Mouse (Mus musculus): ENCODE measurements around the gene AI854703. TPM values are rescaled to one million over a fixed set of nuclear protein-coding genes. Genes with fewer than 3 reads are reported as not detected.
A peak's percentile ranks its signal among the peaks of the same experiment; 100 is the strongest.

Gene AI854703
- total and polyA plus RNA-seq, 2 experiments = under 0.01 to 0.06 TPM

DNA sequence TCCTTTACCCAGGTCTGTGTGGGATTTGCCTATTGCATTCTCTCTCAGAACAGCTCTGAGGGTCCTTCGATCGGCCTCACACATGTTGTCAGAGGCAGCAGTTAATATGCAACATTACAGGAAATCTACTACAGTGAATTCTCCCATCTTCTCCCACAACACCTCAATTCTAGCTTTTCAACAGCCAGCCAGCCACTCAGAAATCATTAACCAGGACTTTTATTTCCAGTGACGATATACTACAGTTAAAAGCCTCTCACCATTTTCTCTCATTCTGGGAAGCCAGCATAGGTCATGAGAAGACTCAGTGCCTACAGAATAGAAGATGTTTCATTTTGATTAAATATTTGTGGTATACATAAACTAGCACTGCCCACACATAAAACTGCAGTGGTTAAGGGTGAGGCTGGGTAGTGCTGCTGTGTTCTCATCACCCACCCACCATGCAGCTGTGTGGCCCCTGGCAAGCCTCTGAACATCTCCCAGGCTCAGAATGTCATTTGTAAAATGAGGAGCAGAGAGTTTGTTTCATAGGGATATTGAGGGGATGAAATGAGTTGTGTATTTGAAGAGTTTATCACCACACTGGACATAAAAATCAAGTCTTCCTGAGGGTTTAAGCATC lies 35.2 kb upstream of the AI854703 start:
- H3K27ac ChIP-seq (replicated peaks; ENCODE audit: insufficient read depth, low read depth, low read length) = peak overlapping the region; percentile 90

GRCm38 (mm10) chr6:48591871-48592270 lies 34.7 kb upstream of the AI854703 start:
- H3K4me1 ChIP-seq (ENCODE audit: control insufficient read depth, insufficient read depth, low read length) = peaks cover 19% of the 10 kb centered on the region
- peak; percentile 93 for DNase-seq (ENCODE audit: extremely low read depth, low read depth, low spot score)
- H3K4me3 ChIP-seq (ENCODE audit: insufficient read depth, low read depth, low read length) = no peak overlapping the region
- peak overlapping the region; percentile 90 for H3K27ac ChIP-seq (replicated peaks; ENCODE audit: insufficient read depth, low read depth, low read length)
- no peak for TF ChIP-seq POLR2A (IDR thresholded peaks at IDR 0.05; ENCODE audit: extremely low read depth, insufficient read depth, low read length)
- TF ChIP-seq CTCF (IDR thresholded peaks at IDR 0.05; ENCODE audit: low read depth, low read length) = no peak
- peaks cover 26% of the 10 kb centered on the region for H3K79me2 ChIP-seq (ENCODE audit: control insufficient read depth, insufficient read depth, low read length)
- 32% methylated on average over 6 of the region's 6 CpGs for WGBS
- H3K9ac ChIP-seq (ENCODE audit: low read depth, low read length) = peak overlapping the region; percentile 4; the same call in 1 of the 2 replicates
- peaks cover 9% of the 10 kb centered on the region for H3K36me3 ChIP-seq (ENCODE audit: control insufficient read depth, insufficient read depth, low read length)
- no peaks in the 10 kb centered on the region for H3K27me3 ChIP-seq (ENCODE audit: control insufficient read depth, insufficient read depth, low read length)

More for the DNA sequence above, 35.2 kb upstream of the AI854703 start:
- H3K79me2 ChIP-seq (ENCODE audit: control insufficient read depth, insufficient read depth, low read length) = peaks cover 20% of the 10 kb centered on the region
- DNase-seq (ENCODE audit: extremely low read depth, low read depth, low spot score) = peak; percentile 71
- H3K27me3 ChIP-seq (ENCODE audit: control insufficient read depth, insufficient read depth, low read length) = no peaks in the 10 kb centered on the region
- H3K4me1 ChIP-seq (ENCODE audit: control insufficient read depth, insufficient read depth, low read length) = peaks cover 19% of the 10 kb centered on the region
- no peak overlapping the region for H3K4me3 ChIP-seq (ENCODE audit: insufficient read depth, low read depth, low read length)
- H3K36me3 ChIP-seq (ENCODE audit: control insufficient read depth, insufficient read depth, low read length) = peaks cover 4% of the 10 kb centered on the region
- 0 out of 2 replicates have a peak overlapping the region, but pooled peaks have one; percentile 25 for H3K9ac ChIP-seq (ENCODE audit: low read depth, low read length)
- no peak for TF ChIP-seq POLR2A (IDR thresholded peaks at IDR 0.05; ENCODE audit: extremely low read depth, insufficient read depth, low read length)
- TF ChIP-seq CTCF (IDR thresholded peaks at IDR 0.05; ENCODE audit: low read depth, low read length) = no peak
- 22% methylated on average over 3 of the region's 3 CpGs for WGBS

DNA sequence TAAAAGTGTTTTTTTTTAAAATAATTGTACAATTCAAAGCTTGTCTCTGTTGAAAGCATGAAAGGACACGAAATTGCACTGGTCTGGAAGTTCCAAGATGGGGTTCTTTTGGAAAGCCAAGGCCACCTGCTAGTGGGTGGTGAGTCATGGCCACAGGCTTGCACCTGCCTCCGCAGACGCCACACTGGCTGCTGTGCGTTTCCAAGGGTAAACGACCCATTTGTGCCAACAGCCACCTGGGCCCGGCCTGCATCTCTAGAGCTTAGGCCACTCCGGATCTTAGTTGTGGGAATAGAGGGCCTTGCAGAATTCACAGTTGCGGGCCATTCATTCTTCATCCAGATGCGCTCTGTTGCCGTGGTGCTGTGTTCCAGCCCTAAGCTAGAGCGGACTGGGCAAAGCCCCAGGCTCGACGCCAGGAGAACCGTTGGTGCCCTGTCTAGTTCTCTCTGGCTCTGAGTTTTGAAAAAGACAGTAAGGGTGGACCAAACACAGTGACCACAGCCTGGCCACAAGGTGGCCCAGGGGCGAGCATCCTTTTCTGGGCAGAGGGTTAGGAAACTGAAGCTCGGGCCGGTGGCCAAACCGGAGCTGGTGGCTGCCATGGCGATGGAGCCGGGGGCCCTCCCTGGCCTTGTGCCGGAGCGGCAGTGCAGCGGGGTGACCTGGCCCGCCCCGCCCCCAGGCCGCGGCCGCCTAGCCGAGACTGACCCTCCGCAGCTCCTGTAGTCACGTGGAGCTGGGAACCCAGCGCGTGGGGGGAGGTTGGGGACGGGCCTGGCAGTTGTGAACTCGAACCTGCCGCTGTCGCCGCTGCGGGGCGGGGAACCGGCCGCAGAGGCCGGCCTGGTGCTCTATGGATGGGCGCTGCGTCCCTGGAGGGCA lies 33.2 kb upstream of the AI854703 start, which contains the start of the genes Repin1 and Gm44965:
Gene Repin1 (plus strand): TSS at position 726 of the 885 bp plus-strand sequence.
Gene Gm44965 (plus strand): TSS at position 784 of the 885 bp plus-strand sequence.
- H3K27ac ChIP-seq (replicated peaks; ENCODE audit: insufficient read depth, low read depth, low read length) = peak within 1 kb of the TSS; percentile 99
- H3K79me2 ChIP-seq (ENCODE audit: control insufficient read depth, insufficient read depth, low read length) = peaks cover 36% of the 10 kb centered on the region
- WGBS = 3% methylated on average over 45 of the region's 45 CpGs
- H3K9ac ChIP-seq (ENCODE audit: low read depth, low read length) = peak within 1 kb of the TSS; percentile 99
- peaks cover 23% of the 10 kb centered on the region for H3K36me3 ChIP-seq (ENCODE audit: control insufficient read depth, insufficient read depth, low read length)
- peak; percentile 89 for DNase-seq (ENCODE audit: extremely low read depth, low read depth, low spot score)
- H3K4me3 ChIP-seq (ENCODE audit: insufficient read depth, low read depth, low read length) = peak within 1 kb of the TSS; percentile 96
- no peaks in the 10 kb centered on the region for H3K27me3 ChIP-seq (ENCODE audit: control insufficient read depth, insufficient read depth, low read length)
- peaks cover 29% of the 10 kb centered on the region for H3K4me1 ChIP-seq (ENCODE audit: control insufficient read depth, insufficient read depth, low read length)
- TF ChIP-seq POLR2A (IDR thresholded peaks at IDR 0.05; ENCODE audit: extremely low read depth, insufficient read depth, low read length) = peak; percentile 84
- peak; percentile 68 for TF ChIP-seq CTCF (IDR thresholded peaks at IDR 0.05; ENCODE audit: low read depth, low read length)

GRCm38 (mm10) chr6:48594043-48594738 lies 32.4 kb upstream of the AI854703 start:
- H3K79me2 ChIP-seq (ENCODE audit: control insufficient read depth, insufficient read depth, low read length) = peaks cover 36% of the 10 kb centered on the region
- H3K4me1 ChIP-seq (ENCODE audit: control insufficient read depth, insufficient read depth, low read length) = peaks cover 34% of the 10 kb centered on the region
- peaks cover 23% of the 10 kb centered on the region for H3K36me3 ChIP-seq (ENCODE audit: control insufficient read depth, insufficient read depth, low read length)
- TF ChIP-seq CTCF (IDR thresholded peaks at IDR 0.05; ENCODE audit: low read depth, low read length) = no peak
- peak; percentile 32; the same call in 1 of the 2 replicates for TF ChIP-seq POLR2A (IDR thresholded peaks at IDR 0.05; ENCODE audit: extremely low read depth, insufficient read depth, low read length)
- WGBS = under 1% methylated on average over 39 of the region's 41 CpGs
- no peaks in the 10 kb centered on the region for H3K27me3 ChIP-seq (ENCODE audit: control insufficient read depth, insufficient read depth, low read length)
- peak overlapping the region; percentile 96 for H3K4me3 ChIP-seq (ENCODE audit: insufficient read depth, low read depth, low read length)
- DNase-seq (ENCODE audit: extremely low read depth, low read depth, low spot score) = peak; percentile 95
- peak overlapping the region; percentile 99 for H3K27ac ChIP-seq (replicated peaks; ENCODE audit: insufficient read depth, low read depth, low read length)
- H3K9ac ChIP-seq (ENCODE audit: low read depth, low read length) = peak overlapping the region; percentile 99

- DNase-seq (ENCODE audit: extremely low read depth, low read depth, low spot score) = peak; percentile 68
- 25% methylated on average over 1 of the region's 1 CpGs for WGBS
- Histone ChIP-seq H3K36me3 (ENCODE audit: control insufficient read depth, insufficient read depth, low read length) (peaks cover 28% of the 10 kb centered on the region), H3K27me3 (ENCODE audit: control insufficient read depth, insufficient read depth, low read length) (no peaks in the 10 kb centered on the region), H3K27ac (replicated peaks; ENCODE audit: insufficient read depth, low read depth, low read length) (peak overlapping the region; percentile 99), H3K4me1 (ENCODE audit: control insufficient read depth, insufficient read depth, low read length) (peaks cover 44% of the 10 kb centered on the region), H3K9ac (ENCODE audit: low read depth, low read length) (peak overlapping the region; percentile 99), H3K4me3 (ENCODE audit: insufficient read depth, low read depth, low read length) (peak overlapping the region; percentile 96), H3K79me2 (ENCODE audit: control insufficient read depth, insufficient read depth, low read length) (peaks cover 36% of the 10 kb centered on the region)
- TF ChIP-seq POLR2A (IDR thresholded peaks at IDR 0.05; ENCODE audit: extremely low read depth, insufficient read depth, low read length) (no peak), CTCF (IDR thresholded peaks at IDR 0.05; ENCODE audit: low read depth, low read length) (no peak)
Measured at GRCm38 (mm10) chr6:48595278-48595677, 31.3 kb upstream of the AI854703 start.

Data from liver, adult 2 months (tissue).